Mouse (Mus musculus): ENCODE results near the gene Rpusd3. TPM values are rescaled to one million over a fixed set of nuclear protein-coding genes. Genes with fewer than 3 reads are reported as not detected.

The Rpusd3 gene
- total RNA-seq, 1 experiment from 2014 or later: 11.3 TPM

DNA sequence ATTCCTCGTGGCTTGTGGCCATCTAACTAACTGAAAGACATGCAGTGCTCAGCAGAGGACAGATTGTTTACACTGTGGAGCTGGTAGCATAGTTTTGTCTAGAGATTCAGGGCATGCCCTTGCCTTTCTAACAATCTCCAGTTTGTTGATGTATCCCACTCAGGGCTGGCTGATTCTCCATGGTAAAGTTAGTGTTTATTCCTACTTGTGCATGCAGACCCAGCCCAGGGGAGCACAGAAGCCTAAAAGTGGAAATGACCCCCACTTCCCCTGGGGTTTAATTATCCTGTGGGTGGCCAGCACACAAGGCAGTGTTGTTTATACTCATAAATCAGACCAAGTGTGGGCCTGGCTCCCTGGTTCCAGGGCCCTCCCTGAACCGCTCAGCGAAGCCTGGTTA is 33.1 kb downstream of the Rpusd3 start:
- DNase-seq: no peak

DNA sequence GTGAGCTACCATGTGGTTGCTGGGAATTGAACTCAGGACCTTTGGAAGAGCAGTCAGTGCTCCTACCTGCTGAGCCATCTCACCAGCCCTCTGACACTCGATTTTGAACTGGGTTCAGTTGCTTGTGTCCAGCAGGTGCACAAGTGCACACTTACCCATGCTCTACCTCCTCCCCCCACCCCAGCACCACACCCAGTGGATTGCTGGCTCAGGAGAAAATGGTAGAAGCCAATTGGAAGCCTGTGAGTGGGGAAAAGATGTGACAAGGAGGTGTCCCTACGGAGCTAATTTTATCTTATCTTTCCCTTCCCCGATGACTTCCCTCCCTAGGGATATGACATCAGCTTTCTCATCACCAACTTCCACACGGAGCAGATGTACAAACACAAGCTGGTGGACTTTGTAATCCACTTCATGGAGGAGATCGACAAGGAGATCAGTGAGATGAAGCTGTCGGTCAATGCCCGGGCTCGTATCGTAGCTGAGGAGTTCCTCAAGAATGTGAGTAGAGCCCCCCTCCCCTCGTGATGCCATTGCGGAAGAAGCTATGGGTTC is 33.9 kb downstream of the Rpusd3 start:
- no peak for DNase-seq

DNA sequence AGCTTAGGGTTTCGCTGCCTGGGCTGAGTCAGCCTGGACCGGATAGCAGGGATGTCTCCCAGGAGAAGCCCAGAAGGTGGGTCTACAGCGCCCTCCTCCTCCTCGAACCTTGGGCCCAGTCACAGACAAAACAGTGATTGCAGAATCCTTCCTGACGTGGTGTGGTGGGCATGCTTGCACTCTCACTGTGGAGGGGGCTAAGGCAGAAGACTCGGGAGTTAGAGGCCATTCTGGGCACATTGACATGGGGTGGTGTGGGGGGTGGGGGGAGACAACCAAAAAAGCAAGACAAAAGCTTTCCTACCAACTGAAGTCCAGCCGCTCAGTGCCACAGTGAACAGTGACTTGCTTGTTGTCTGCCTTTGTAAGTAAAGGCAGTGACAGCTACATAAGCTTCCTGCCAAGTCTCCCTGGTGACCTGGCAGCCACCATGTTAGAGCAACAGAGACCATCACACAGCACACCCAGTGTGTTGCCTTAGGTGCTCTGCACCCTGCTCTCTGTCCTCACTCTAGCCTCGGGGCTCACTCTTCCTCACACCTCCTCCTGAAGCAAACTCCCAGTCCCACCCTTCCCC is 34.7 kb downstream of the Rpusd3 start:
- no peak for DNase-seq

DNA sequence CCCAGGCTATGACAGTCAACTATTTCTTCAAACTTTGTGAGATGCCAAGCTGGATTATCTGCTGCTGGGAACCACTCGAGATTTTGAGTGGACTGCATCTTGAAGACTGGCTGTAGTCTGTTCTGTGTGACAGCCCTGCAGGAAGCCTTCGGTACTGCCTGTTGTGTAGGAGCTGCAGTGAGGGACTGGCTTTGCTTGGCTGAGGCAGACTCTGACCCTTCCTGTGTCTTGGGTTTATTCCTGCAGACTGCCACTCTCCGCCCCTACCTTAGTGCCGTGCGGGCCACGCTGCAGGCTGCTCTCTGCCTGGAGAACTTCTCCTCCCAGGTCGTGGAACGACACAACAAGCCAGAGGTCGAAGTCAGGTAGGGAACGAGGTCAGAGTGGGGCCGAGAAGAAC is 38.7 kb downstream of the Rpusd3 start:
- DNase-seq: no peak

DNA sequence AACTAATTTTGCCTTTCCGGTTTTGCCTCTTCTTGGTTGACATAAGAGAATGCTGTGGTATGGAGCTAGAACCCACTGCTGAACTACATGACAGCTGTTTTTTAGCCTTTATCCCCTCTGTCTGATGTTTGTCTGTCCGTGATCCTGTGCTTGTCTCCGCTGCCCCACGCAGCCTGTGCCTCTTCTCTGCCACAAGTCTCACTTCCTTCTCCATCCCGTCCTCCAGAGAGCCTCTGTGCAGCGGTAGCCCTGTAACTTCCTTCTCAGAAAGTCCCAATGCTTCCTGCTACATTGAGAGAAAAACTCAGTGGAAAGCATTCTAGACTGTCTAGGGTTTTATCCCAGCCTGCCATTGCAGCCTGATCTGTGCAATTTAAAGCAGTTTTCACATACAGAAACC is 39.9 kb downstream of the Rpusd3 start:
- no peak for DNase-seq

DNA sequence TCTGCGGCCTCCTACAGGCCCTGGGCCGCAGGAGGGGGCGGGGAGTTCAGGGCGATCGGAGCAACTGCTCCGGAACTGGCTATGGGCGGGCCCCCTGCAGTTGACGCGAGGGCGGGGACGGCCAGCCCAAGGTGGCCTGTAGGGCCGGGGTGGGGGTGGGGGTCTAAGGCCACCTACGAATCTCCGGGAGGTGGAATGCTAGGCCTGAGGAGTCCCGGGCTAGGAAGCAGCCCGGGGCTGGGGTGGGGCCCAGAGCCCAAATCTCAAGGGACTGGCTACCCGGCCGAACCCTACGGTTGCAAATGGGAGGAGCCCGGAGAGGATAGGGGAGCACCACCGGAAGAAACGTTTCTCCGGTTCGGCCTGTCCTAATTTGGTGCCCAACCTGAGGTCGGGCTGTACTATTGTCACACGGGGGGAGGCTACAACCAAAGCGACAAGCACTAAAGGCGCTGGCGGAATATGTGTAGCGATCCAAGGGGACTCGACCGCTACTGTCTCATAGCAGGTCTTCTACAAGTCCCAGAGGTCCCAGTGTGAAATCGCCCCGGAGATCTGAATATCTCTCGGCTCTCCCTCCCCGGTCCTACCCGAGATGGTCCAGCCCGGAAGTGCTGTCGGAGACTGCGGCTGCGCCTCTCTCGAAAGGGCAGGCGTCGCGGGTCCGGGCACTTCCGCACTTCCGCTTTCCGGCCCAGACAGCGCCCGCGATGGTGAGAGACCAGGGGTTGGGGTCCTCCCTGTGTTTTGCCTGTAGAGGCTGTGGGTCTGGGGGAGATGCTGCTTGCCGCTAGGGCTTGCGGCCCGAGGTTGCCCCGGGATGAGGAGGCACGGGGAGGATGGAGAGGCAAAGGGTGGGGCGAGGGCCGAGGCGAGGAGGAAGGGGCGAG is 41.4 kb downstream of the Rpusd3 start, which contains the start of the genes Tada3 and Arpc4:
TSS of gene Tada3 (minus strand) at position 388 of the 890 bp plus-strand sequence.
TSS of gene Arpc4 (plus strand) at position 620 of the 890 bp plus-strand sequence.
- DNase-seq: peak; percentile 96

DNA sequence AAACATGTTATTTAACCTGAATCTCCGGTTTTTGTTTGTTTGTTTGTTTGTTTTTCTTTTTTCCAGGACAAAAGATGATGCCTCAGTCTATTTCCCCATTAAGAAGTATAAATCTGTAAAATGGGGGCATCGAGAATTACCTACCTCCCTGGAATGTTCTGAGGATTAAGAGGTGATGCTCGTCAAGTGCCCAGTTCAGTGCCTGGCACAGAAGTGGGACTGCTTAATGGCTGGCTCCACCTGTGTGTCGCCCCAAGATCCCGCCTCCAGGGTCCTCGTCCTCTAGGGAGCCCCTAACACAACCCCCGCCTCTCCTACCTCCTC is 42.0 kb downstream of the Rpusd3 start:
- DNase-seq: no peak

DNA sequence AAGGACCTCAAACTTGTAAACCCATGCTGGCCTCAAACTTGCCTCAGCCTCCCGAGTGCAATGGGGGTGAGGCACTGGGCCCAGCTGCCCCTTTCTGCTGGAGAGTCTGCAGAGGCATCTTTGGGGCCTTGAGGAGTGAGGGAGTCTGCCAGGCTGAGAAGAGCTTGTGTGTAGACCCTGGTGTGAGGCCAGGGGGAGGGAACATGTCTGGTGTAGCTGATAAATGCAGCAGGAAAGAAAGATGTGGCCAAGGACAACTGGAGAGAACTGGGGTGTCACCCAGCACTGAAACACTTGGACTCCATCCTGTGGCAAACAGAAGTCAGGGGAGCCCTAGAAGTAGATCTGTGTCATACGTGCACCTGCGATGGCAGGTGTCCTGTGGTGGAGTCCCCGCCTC is 45.6 kb downstream of the Rpusd3 start:
- DNase-seq: peak; percentile 58

DNA sequence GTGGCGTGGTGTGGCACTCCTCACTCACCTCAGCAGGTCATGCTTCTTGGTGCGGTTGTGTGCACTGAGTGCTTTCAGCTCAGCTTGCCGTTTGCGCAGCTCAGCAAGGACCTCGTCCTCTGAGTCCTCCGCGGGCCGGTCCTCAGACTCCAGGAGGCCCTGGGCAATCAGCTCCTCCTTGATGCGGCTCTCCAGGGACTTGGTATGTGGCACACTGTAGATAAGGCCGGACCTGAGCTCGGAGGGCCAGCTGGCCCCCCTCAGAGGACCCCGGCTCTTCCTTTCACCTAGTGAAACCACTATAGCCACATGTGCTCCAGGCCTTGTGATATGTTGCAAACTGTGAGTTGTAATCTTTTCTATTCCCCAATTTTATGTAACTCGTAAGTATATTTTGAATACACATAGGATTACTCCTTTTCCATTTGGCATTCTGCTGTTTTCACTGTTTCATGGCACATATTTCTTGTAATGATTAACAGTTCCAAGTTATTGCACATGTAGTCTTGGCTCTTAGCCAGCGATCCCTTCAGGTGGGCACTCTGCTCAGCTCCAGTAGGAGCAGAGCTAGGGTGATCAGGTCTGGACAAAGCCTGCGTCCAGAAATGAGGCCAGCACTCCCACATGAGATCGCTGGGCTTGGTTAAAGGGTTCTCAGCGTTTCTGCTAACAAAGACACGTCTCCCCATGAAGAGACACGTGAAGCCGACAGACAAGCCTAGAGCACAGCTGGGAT is 48.8 kb downstream of the Rpusd3 start:
- DNase-seq: no peak

DNA sequence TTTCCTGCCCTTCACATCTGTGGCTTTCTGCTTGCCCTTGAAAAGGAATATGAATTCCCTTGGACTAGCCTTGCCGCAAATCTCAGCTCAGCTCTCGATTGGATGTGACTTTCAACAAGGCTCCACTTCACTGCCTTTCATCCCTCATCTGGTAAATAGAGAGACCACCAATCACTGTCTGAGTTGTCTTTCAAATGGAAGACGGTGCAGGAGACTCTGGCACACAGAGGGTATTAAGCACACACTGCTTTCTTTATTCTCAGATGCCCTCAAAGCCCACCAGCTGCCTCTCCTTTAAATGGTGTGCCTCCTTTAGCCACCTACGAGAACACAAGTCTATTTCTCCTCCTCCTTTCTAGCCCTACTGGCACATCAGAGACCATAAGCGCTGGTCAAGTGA is 50.6 kb downstream of the Rpusd3 start:
- DNase-seq: no peak

DNA sequence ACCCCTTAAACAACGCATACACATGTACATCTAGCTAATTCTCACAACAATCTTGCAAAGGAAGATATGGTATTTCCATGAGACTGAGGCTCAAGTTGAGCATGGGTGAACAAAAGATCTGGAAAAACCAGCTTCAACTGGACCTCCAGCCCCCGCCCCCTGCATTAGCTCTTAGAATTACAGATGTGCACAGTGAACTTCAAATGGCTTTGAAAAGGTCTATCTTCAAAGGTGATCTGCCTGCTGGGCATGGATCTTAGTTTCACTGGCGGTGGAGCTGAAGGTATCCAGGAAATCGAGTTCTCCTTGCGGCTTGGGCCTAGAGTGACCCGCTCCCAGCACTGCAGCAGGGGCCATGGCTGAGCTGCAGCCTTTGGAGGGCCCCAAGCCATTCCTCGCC is 51.0 kb downstream of the Rpusd3 start:
- DNase-seq: no peak

DNA sequence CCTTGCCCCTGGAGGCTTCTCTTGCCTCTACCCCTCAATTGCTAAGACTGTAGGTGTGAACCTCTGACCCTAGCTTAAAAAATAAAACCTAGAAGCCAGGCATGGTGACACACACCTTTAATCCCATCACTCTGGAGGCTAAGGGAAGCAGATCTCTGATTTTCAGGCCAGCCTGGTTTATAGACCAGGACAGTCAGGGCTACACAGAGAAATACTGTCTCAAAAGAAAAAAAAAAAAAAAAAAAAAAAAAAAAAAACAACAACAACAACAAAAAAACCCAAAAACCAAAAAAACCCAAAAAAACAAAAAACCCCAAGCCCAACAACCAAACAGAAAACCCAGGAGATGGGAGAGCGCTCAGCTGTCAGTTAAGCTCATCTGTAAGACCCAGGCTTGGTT is 51.6 kb downstream of the Rpusd3 start:
- no peak for DNase-seq

DNA sequence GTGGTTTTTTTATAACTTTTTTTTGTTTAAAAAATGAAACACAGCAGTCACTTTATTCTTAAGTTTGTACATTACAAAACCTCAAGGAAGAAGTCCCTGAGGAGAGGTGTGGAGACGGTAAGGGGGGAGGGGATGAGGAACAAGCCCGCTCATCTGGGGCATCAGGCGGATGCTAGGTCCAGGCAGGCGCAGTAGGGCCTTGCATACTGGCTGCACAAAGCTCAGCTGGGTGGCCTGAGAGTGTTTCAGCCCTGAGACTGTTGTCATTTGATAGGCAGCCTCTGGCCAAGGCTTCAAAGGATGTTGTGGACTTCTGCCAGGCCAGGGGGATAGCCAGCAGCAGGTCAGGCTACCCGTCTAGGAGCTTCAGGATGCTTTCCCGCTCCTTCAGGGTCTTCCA is 52.5 kb downstream of the Rpusd3 start:
- no peak for DNase-seq

Small RNAs within 50 kb of the gene (microRNA-seq; reads per million reads assigned to microRNA genes)
- 0 reads per million in 2 experiments for gene Gm24387

Other genes starting within 250 kb of the Rpusd3 start
- gene Lhfpl4, start 224.0 kb downstream of the Rpusd3 start, total RNA-seq (2021): 4.1 and 4.2 TPM in 2 replicates
- 30.3 and 43.4 TPM in 2 replicates for gene Mtmr14, start 181.5 kb downstream of the Rpusd3 start, total RNA-seq (2021)
- 0.70 and 1.3 TPM in 2 replicates for gene Cpne9, start 137.0 kb downstream of the Rpusd3 start, total RNA-seq (2021)
- 32.3 and 36.7 TPM in 2 replicates for gene Brpf1, start 112.2 kb downstream of the Rpusd3 start, total RNA-seq (2021)
- 11.3 and 11.8 TPM in 2 replicates for gene Ogg1, start 92.4 kb downstream of the Rpusd3 start, total RNA-seq (2021)
- 46.4 and 49.3 TPM in 2 replicates for gene Camk1, start 75.4 kb downstream of the Rpusd3 start, total RNA-seq (2021)
- gene Tada3, start 41.5 kb downstream of the Rpusd3 start, total RNA-seq (2021): 34.9 and 35.5 TPM in 2 replicates
- 165 and 176 TPM in 2 replicates for gene Arpc4, start 41.2 kb downstream of the Rpusd3 start, total RNA-seq (2021)
- 4.1 and 4.2 TPM in 2 replicates for gene Ttll3, start 30.1 kb downstream of the Rpusd3 start, total RNA-seq (2021)
- gene Cidec, start 16.4 kb upstream of the Rpusd3 start, total RNA-seq (2021): 388 and 421 TPM in 2 replicates
- gene Jagn1, start 23.2 kb upstream of the Rpusd3 start, total RNA-seq (2021): 54.1 and 54.8 TPM in 2 replicates
- 1.5 and 2.8 TPM in 2 replicates for gene Il17re, start 39.1 kb upstream of the Rpusd3 start, total RNA-seq (2021)
- 18.2 and 19.3 TPM in 2 replicates for gene Il17rc, start 52.1 kb upstream of the Rpusd3 start, total RNA-seq (2021)
- gene Creld1, start 64.0 kb upstream of the Rpusd3 start, total RNA-seq (2021): 37.4 and 42.7 TPM in 2 replicates
- gene Prrt3, start 82.6 kb upstream of the Rpusd3 start, total RNA-seq (2021): 0.15 and 0.23 TPM in 2 replicates
- gene Emc3, start 112.3 kb upstream of the Rpusd3 start, total RNA-seq (2021): 88.7 and 94.4 TPM in 2 replicates
- 3.1 and 3.2 TPM in 2 replicates for gene Fancd2, start 112.3 kb upstream of the Rpusd3 start, total RNA-seq (2021)
- not detected in 2 replicates for gene Fancd2os, start 181.4 kb upstream of the Rpusd3 start, total RNA-seq (2021)
- 147 and 162 TPM in 2 replicates for gene Brk1, start 185.4 kb upstream of the Rpusd3 start, total RNA-seq (2021)
- 26.0 and 27.6 TPM in 2 replicates for gene Vhl, start 204.6 kb upstream of the Rpusd3 start, total RNA-seq (2021)
- 17.4 and 22.9 TPM in 2 replicates for gene Irak2, start 219.1 kb upstream of the Rpusd3 start, total RNA-seq (2021)

All from adrenal gland, postnatal 14 days (tissue).